Comparison of ENCODE assay signal across 18 mouse cellular contexts in the genomic region with DNA sequence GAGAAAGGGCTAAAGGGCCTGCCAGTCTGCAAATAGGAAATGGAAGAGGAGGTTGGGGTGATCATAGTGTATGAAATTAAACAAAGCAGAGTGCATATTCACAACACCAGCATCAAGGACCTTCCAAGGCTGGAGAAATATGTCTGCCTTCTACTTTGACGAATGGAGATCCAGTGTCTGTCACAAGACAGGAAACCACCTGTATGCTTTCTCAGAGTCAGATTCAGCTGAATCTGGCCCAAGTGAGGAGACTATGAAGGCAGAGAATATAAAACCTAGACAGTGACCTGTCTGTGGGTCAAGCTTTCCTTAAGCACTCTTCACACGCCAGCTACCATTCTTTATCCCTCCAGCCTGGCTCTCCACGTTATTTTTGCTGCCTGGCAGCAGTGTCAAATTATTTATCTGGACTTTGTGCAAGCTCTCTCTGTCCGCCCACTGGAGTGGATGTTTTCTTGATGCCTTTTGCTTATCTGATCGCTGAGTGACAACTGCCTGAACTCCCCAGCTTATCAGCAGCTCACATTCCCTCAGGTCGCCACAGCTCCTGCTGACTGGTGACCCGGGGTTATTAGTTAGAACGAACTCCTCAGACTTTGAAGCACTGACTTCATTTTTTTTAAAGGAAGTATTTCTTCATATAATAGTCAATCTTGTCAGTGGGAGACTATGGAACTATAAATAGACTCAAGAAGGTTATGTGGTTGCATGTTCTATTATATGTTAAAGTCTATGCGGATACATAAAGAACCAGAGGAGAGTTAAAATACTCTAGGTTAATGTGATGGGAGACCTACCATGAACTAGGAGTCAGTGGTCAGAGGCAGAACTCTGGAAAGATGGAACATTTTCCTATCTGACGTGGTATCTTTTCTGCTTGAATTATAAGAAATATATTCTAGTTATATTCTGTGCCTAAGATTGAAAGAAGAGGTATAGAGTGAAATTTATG.
A peak's percentile ranks its signal among the peaks of the same experiment; 100 is the strongest.
DNase-seq lines count a peak whose midpoint lies in the region; ATAC-seq and TF ChIP-seq lines count a peak whose summit lies in the region.
"Had no signal": no experiment of that assay in that cellular context is flagged by ENCODE, and none has a peak within 500 bp of the region (broad histone marks: within the 10 kb centered on the region; RNA-seq: fewer than 3 reads in every experiment).

No protein-coding gene starts in this region.

- peak overlapping the region; percentile 35 for H3K27ac ChIP-seq in heart, embryonic 11.5 days (ENCODE audit: low read depth, low read length)
- no peak overlapping the region for H3K27ac ChIP-seq in intestine, embryonic 15.5 days
- peak overlapping the region; percentile 69 for H3K27ac ChIP-seq in liver, postnatal 0 days (ENCODE audit: low read depth)
- no peak overlapping the region for H3K27ac ChIP-seq in hindbrain, embryonic 16.5 days (ENCODE audit: low read depth, low read length)
- H3K27ac ChIP-seq: embryonic facial prominence, embryonic 12.5 days; forebrain, embryonic 12.5 days; limb, embryonic 15.5 days; neural tube, embryonic 12.5 days had no signal

- no peak overlapping the region for H3K4me2 ChIP-seq in heart, embryonic 11.5 days
- H3K4me2 ChIP-seq in intestine, embryonic 15.5 days (replicated peaks) = no peak overlapping the region
- peak overlapping the region; percentile 54 for H3K4me2 ChIP-seq in liver, postnatal 0 days (ENCODE audit: low read depth, low read length)
- H3K4me2 ChIP-seq in hindbrain, embryonic 16.5 days (ENCODE audit: low read length) = no peak overlapping the region
- H3K4me2 ChIP-seq: embryonic facial prominence, embryonic 12.5 days; forebrain, embryonic 12.5 days; limb, embryonic 15.5 days; neural tube, embryonic 12.5 days had no signal

- H3K9ac ChIP-seq in heart, embryonic 11.5 days (ENCODE audit: low read depth, low read length) = no peak overlapping the region
- no peak overlapping the region for H3K9ac ChIP-seq in intestine, embryonic 15.5 days
- H3K9ac ChIP-seq in liver, postnatal 0 days (replicated peaks) = no peak overlapping the region; the same call in 1 of the 2 replicates
- H3K9ac ChIP-seq in hindbrain, embryonic 16.5 days (ENCODE audit: low read depth, low read length) = no peak overlapping the region
- H3K9ac ChIP-seq: embryonic facial prominence, embryonic 12.5 days; forebrain, embryonic 12.5 days; limb, embryonic 15.5 days; neural tube, embryonic 12.5 days had no signal

- peak; percentile 95 for TF ChIP-seq EP300 in liver, postnatal 0 days (IDR thresholded peaks at IDR 0.05; ENCODE audit: low read depth)

- no peak for ATAC-seq in heart, embryonic 11.5 days (replicated peaks; ENCODE audit: insufficient number of reproducible peaks, low FRiP score, low TSS enrichment)
- ATAC-seq in intestine, embryonic 15.5 days = peak; percentile 75
- peak; percentile 99 for ATAC-seq in liver, postnatal 0 days
- no peak for ATAC-seq in hindbrain, embryonic 16.5 days
- ATAC-seq: midbrain, embryonic 16.5 days had no signal

- no peaks in the 10 kb centered on the region for H3K36me3 ChIP-seq in heart, embryonic 11.5 days (ENCODE audit: control insufficient read depth, insufficient read depth, low read length)
- H3K36me3 ChIP-seq in intestine, embryonic 15.5 days = no peaks in the 10 kb centered on the region
- no peaks in the 10 kb centered on the region for H3K36me3 ChIP-seq in liver, postnatal 0 days (replicated peaks; ENCODE audit: insufficient read depth, low read length)
- H3K36me3 ChIP-seq in hindbrain, embryonic 16.5 days (ENCODE audit: control insufficient read depth, insufficient read depth, low read length) = no peaks in the 10 kb centered on the region
- H3K36me3 ChIP-seq: embryonic facial prominence, embryonic 12.5 days; forebrain, embryonic 12.5 days; limb, embryonic 15.5 days; neural tube, embryonic 12.5 days had no signal

- H3K27me3 ChIP-seq in heart, embryonic 11.5 days (ENCODE audit: control insufficient read depth, insufficient read depth, low read length) = no peaks in the 10 kb centered on the region
- H3K27me3 ChIP-seq in intestine, embryonic 15.5 days (replicated peaks) = no peaks in the 10 kb centered on the region
- no peaks in the 10 kb centered on the region for H3K27me3 ChIP-seq in liver, postnatal 0 days (ENCODE audit: insufficient read depth, low read length)
- H3K27me3 ChIP-seq in hindbrain, embryonic 16.5 days (replicated peaks; ENCODE audit: control insufficient read depth, insufficient read depth, low read length) = no peaks in the 10 kb centered on the region
- H3K27me3 ChIP-seq: embryonic facial prominence, embryonic 12.5 days; forebrain, embryonic 12.5 days; limb, embryonic 15.5 days; neural tube, embryonic 12.5 days had no signal

- intact Hi-C loops in left cerebral cortex, postnatal 36 days (cut with DNase I) = no loop called here

- no peak for DNase-seq in heart, adult 11 months
- peak; percentile 12 for DNase-seq in brain, embryonic 14.5 days (ENCODE audit: low read depth)
- peak; percentile 34 for DNase-seq in liver, postnatal 0 days
- no peak for DNase-seq in retina, embryonic 14.5 days (ENCODE audit: low spot score)
- no peak for DNase-seq in left cerebral cortex, postnatal 36 days (ENCODE audit: low spot score in 2 of 2)
- DNase-seq: adrenal gland, postnatal 36 days; B cell, adult 2 months; cerebellum, adult 9-10 months; lung, postnatal 36 days; retina, postnatal 1 day had no signal

- no peaks in the 10 kb centered on the region for H3K9me3 ChIP-seq in heart, embryonic 11.5 days (replicated peaks; ENCODE audit: control insufficient read depth, low read length)
- H3K9me3 ChIP-seq in intestine, embryonic 15.5 days = no peaks in the 10 kb centered on the region
- H3K9me3 ChIP-seq in liver, postnatal 0 days (ENCODE audit: low read length) = no peaks in the 10 kb centered on the region
- H3K9me3 ChIP-seq in hindbrain, embryonic 16.5 days (ENCODE audit: control insufficient read depth, low read length) = no peaks in the 10 kb centered on the region
- H3K9me3 ChIP-seq: embryonic facial prominence, embryonic 12.5 days; forebrain, embryonic 12.5 days; limb, embryonic 15.5 days; neural tube, embryonic 12.5 days had no signal

- no peak overlapping the region for H3K4me3 ChIP-seq in heart, embryonic 11.5 days (ENCODE audit: low read depth, low read length)
- no peak overlapping the region for H3K4me3 ChIP-seq in intestine, embryonic 15.5 days (replicated peaks)
- H3K4me3 ChIP-seq in liver, postnatal 0 days (ENCODE audit: low read depth, low read length) = no peak overlapping the region
- no peak overlapping the region for H3K4me3 ChIP-seq in hindbrain, embryonic 16.5 days (ENCODE audit: low read length)
- H3K4me3 ChIP-seq: embryonic facial prominence, embryonic 12.5 days; forebrain, embryonic 12.5 days; limb, embryonic 15.5 days; neural tube, embryonic 12.5 days had no signal

- no peak for TF ChIP-seq CTCF in brain, embryonic 14.5 days (IDR thresholded peaks at IDR 0.05; ENCODE audit: borderline replicate concordance, extremely low read depth, insufficient read depth, insufficient read length)
- TF ChIP-seq CTCF in liver, postnatal 0 days (IDR thresholded peaks at IDR 0.05; ENCODE audit: low read depth) = no peak

- peaks cover 5% of the 10 kb centered on the region for H3K4me1 ChIP-seq in heart, embryonic 11.5 days (ENCODE audit: control insufficient read depth, insufficient read depth, low read length)
- H3K4me1 ChIP-seq in intestine, embryonic 15.5 days (replicated peaks) = no peaks in the 10 kb centered on the region
- H3K4me1 ChIP-seq in liver, postnatal 0 days (ENCODE audit: insufficient read depth) = peaks cover 5% of the 10 kb centered on the region
- no peaks in the 10 kb centered on the region for H3K4me1 ChIP-seq in hindbrain, embryonic 16.5 days (ENCODE audit: control insufficient read depth, insufficient read depth, low read depth, low read length)
- H3K4me1 ChIP-seq: embryonic facial prominence, embryonic 12.5 days; forebrain, embryonic 12.5 days; limb, embryonic 15.5 days; neural tube, embryonic 12.5 days had no signal

- 26% methylated on average over 10 of the region's 10 CpGs for WGBS in heart, embryonic 11.5 days (ENCODE audit: insufficient replicate concordance)
- WGBS in intestine, embryonic 15.5 days = 50% methylated on average over 10 of the region's 10 CpGs
- 20% methylated on average over 10 of the region's 10 CpGs for WGBS in liver, postnatal 0 days (ENCODE audit: insufficient replicate concordance)
- 68% methylated on average over 10 of the region's 10 CpGs for WGBS in hindbrain, embryonic 16.5 days

- TF ChIP-seq POLR2A in brain, embryonic 14.5 days (IDR thresholded peaks at IDR 0.05; ENCODE audit: borderline replicate concordance, extremely low read depth, insufficient read depth, insufficient read length, poor library complexity, severe bottlenecking) = no peak

Comparison
In these comparisons a context has a peak if more than half of its experiments do, and no peak if none do; other contexts are left out.
1. ATAC-seq: peak in intestine, embryonic 15.5 days (single experiment) and liver, postnatal 0 days (single experiment); none in heart, embryonic 11.5 days (single experiment) and hindbrain, embryonic 16.5 days (single experiment).
2. H3K27ac ChIP-seq: peak in heart, embryonic 11.5 days (single experiment) and liver, postnatal 0 days (single experiment); none in intestine, embryonic 15.5 days (single experiment) and hindbrain, embryonic 16.5 days (single experiment).
3. DNase-seq: peak in brain, embryonic 14.5 days (single experiment) and liver, postnatal 0 days (single experiment); none in heart, adult 11 months (single experiment), retina, embryonic 14.5 days (single experiment) and left cerebral cortex, postnatal 36 days (0 of 2).